Mouse (Mus musculus) left cerebral cortex, adult 2 months (tissue): Measurements from ENCODE around the gene Ghrh. TPM values are rescaled to one million over a fixed set of nuclear protein-coding genes. Genes with fewer than 3 reads are reported as not detected.
A peak's percentile ranks its signal among the peaks of the same experiment; 100 is the strongest.

Source experiments
- DNase-seq, 2 experiments: peaks; one replicate each; pipeline ENCODE4 v3.0.0; 2021 to 2022; ENCODE audit warnings: low spot score in 2 of 2, mixed read lengths in 1 of 2; ENCODE audit errors: extremely low spot score in 1 of 2
- H3K27ac ChIP-seq: fragments of 200-600 bp; 2 replicates; pipeline ENCODE4 v1.8.1; 2022
- H3K4me3 ChIP-seq: fragments of 200-600 bp; 2 replicates; pipeline ENCODE4 v1.8.1; 2022
- CTCF ChIP-seq: fragments of 200-600 bp; IDR thresholded peaks from 2 replicates; pipeline ENCODE4 v1.8.1; 2022; ENCODE audit warnings: antibody characterized with exemption, mild to moderate bottlenecking, moderate library complexity
- intact Hi-C: fragments of 180-260 bp; cut with DNase I; formaldehyde crosslinking; loops from one replicate; pipeline ENCODE4 v1.15.1; 2025
- total RNA-seq, 2 experiments: library from RNA; stranded (reverse); gene quantifications; 2 replicates each; pipeline ENCODE4 v1.2.3; 2021

The Ghrh gene
- total RNA-seq, 2 experiments from 2014 or later, result not detected

DNA sequence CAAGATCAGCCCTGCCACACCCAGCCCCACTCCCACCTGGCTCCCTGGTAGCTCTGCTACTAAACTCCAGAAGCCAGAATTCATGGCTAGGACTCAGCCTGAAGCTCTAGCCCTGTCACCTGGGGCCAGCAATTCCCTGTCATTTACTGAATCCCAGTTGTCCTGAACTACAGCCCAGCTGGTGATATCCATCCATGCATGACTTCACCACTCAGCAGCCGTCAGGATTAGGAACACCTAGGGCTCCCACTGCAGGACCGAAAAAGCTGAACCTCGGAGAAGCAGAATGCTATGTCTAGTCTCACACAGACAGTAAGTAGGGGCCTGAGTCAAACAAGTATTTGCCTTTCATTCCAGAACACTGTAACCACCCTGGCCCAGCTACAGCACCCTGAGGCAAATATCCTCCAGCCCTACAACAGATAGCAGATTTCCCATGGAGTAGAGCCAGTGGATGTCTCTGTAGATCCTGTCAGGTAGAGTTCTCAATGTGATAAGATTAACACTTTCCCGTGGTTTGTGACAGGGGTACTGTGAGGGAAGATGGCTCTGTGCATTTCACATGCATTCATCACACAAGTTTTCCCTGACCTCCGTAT is 4.9 kb downstream of the Ghrh start:
- no peak for DNase-seq
- H3K4me3 ChIP-seq, result no peak overlapping the region
- TF ChIP-seq CTCF, result no peak
- intact Hi-C loops, result no loop called here
- no peak overlapping the region for H3K27ac ChIP-seq

- intact Hi-C loops, result loop anchor here (1.0 to 2.0 kb wide), 2 partner anchors 116 to 229 kb away; partner anchors contain the start of gene Blcap
- peak; percentile 66 to 80 for DNase-seq
- Histone ChIP-seq H3K4me3 (no peak overlapping the region), H3K27ac (no peak overlapping the region; the same call in 1 of the 2 replicates)
- peak; percentile 92 for TF ChIP-seq CTCF
Measured at GRCm38 (mm10) chr2:157341554-157342270, 5.6 kb downstream of the Ghrh start.

DNA sequence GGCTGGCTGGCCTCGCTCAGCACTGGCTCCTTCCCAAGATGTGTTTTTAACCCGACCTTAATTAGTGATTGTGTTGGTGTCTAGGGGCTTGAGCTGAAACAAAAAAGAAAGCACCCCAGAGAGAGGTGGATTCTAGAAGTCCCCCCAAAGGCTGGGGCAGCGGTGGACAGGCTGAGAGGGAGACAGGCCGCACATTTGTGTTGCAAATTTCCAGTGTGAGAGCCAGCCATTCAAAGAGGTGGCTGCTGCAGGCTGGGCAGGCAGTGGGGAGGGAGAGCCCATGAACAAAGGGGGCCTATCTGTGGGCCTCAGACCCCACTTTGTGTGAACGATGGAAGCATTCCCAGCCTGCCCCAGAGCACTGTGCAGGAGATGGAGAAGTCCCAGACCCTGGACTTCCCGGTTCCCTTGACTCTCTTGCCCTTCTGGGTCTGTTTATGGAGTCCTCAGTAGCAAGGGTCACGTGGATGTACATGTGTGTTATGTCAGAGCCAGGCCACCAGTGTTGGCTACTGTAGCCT is 7.0 kb downstream of the Ghrh start:
- DNase-seq, result peak; percentile 33 to 59
- intact Hi-C loops, result loop anchor here (2.0 kb wide), 1 partner anchor 231 kb away; the partner anchor contains the start of gene Blcap
- TF ChIP-seq CTCF, result no peak
- Histone ChIP-seq H3K27ac (peak overlapping the region; percentile 73), H3K4me3 (no peak overlapping the region)

- DNase-seq, result no peak
- intact Hi-C loops, result loop anchor here (2.0 kb wide), 1 partner anchor 47 kb away; no protein-coding TSS in a partner anchor
- Histone ChIP-seq H3K4me3 (no peak overlapping the region), H3K27ac (peak overlapping the region; percentile 73; the same call in 1 of the 2 replicates)
- TF ChIP-seq CTCF, result no peak
Measured at GRCm38 (mm10) chr2:157339532-157339931, 7.8 kb downstream of the Ghrh start.

- intact Hi-C loops, result loop anchor here (2.0 kb wide), 1 partner anchor 46 kb away; no protein-coding TSS in a partner anchor
- peak; percentile 74 for TF ChIP-seq CTCF
- Histone ChIP-seq H3K27ac (no peak overlapping the region), H3K4me3 (no peak overlapping the region)
- DNase-seq, result peak; percentile 64 to 72
Measured at GRCm38 (mm10) chr2:157338663-157339062, 8.6 kb downstream of the Ghrh start.

- intact Hi-C loops, result no loop called here
Measured at GRCm38 (mm10) chr2:157332059-157332458, 15.2 kb downstream of the Ghrh start.

DNA sequence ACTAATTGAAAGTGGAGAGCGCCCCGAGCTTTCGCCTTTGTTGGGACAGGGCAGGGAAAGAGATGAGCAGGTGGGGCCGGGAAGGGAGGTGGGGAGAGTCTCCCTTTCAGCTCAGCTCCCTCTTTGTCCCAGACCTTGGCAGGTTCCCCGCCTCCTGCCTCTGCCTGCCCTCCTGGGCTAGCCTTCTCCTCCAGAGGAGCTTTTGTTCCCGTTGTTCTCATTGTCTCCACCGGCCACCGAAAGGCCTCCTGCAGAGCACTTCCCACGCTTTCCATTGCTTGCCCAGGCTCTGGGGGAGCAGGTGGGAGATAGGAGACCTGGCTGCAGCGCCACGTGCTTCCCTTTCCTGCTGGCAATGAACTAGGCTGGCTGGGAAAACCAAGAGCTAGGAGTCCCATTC is 18.7 kb downstream of the Ghrh start:
- no peak overlapping the region for H3K27ac ChIP-seq
- TF ChIP-seq CTCF, result no peak
- intact Hi-C loops, result no loop called here
- DNase-seq, result no peak
- no peak overlapping the region for H3K4me3 ChIP-seq

More at GRCm38 (mm10) chr2:157332059-157332458, 15.2 kb downstream of the Ghrh start:
- TF ChIP-seq CTCF, result no peak
- no peak overlapping the region for H3K4me3 ChIP-seq
- DNase-seq, result no peak
- H3K27ac ChIP-seq, result no peak overlapping the region

- no peak for DNase-seq
- TF ChIP-seq CTCF, result no peak
- H3K27ac ChIP-seq, result no peak overlapping the region
- intact Hi-C loops, result no loop called here
- H3K4me3 ChIP-seq, result no peak overlapping the region
Measured at GRCm38 (mm10) chr2:157328106-157328505, 19.2 kb downstream of the Ghrh start.

GRCm38 (mm10) chr2:157325238-157325637 is 22.1 kb downstream of the Ghrh start:
- H3K4me3 ChIP-seq, result no peak overlapping the region
- no peak for TF ChIP-seq CTCF
- H3K27ac ChIP-seq, result no peak overlapping the region
- intact Hi-C loops, result no loop called here
- no peak for DNase-seq

- DNase-seq, result no peak
- Histone ChIP-seq H3K27ac (no peak overlapping the region), H3K4me3 (no peak overlapping the region)
- TF ChIP-seq CTCF, result no peak
- intact Hi-C loops, result no loop called here
Measured at GRCm38 (mm10) chr2:157322029-157322766, 25.1 kb downstream of the Ghrh start.

- no peak overlapping the region for H3K4me3 ChIP-seq
- intact Hi-C loops, result no loop called here
- no peak for TF ChIP-seq CTCF
- H3K27ac ChIP-seq, result no peak overlapping the region
- no peak for DNase-seq
Measured at GRCm38 (mm10) chr2:157320886-157321285, 26.4 kb downstream of the Ghrh start.

- no peak for DNase-seq
- Histone ChIP-seq H3K27ac (no peak overlapping the region), H3K4me3 (no peak overlapping the region)
- intact Hi-C loops, result no loop called here
- no peak for TF ChIP-seq CTCF
Measured at GRCm38 (mm10) chr2:157320135-157320534, 27.2 kb downstream of the Ghrh start.
